In genomic region chr17:78389573-78389972, GRCm38 (mm10) we compare ENCODE assay signal across 16 mouse cellular contexts.
"Had no signal": no experiment of that assay in that cellular context is flagged by ENCODE, and none has a peak within 500 bp of the region (broad histone marks: within the 10 kb centered on the region; RNA-seq: fewer than 3 reads in every experiment).

No protein-coding gene starts in this region.

- H3K27me3 ChIP-seq: neural tube, embryonic 13.5 days; neural tube, embryonic 15.5 days; stomach, embryonic 15.5 days had no signal

- H3K9ac ChIP-seq: neural tube, embryonic 13.5 days; neural tube, embryonic 15.5 days; stomach, embryonic 15.5 days had no signal

- H3K4me1 ChIP-seq: neural tube, embryonic 13.5 days; neural tube, embryonic 15.5 days; stomach, embryonic 15.5 days had no signal

- H3K4me2 ChIP-seq: neural tube, embryonic 13.5 days; neural tube, embryonic 15.5 days; stomach, embryonic 15.5 days had no signal

- H3K9me3 ChIP-seq: neural tube, embryonic 13.5 days; neural tube, embryonic 15.5 days; stomach, embryonic 15.5 days had no signal

- H3K36me3 ChIP-seq: neural tube, embryonic 13.5 days; neural tube, embryonic 15.5 days; stomach, embryonic 15.5 days had no signal

- DNase-seq: retina, postnatal 1 day; right cerebral cortex, adult 18-20 months; right cerebral cortex, postnatal 14 days; right cerebral cortex, postnatal 25 days; right cerebral cortex, postnatal 4 days; spleen, adult 18-20 months; thymus, adult 18-20 months; thymus, adult 2 months; thymus, postnatal 14 days; thymus, postnatal 25 days; thymus, postnatal 36 days; thymus, postnatal 4 days had no signal

- H3K4me3 ChIP-seq: neural tube, embryonic 13.5 days; neural tube, embryonic 15.5 days; stomach, embryonic 15.5 days had no signal

- H3K27ac ChIP-seq: neural tube, embryonic 13.5 days; neural tube, embryonic 15.5 days; stomach, embryonic 15.5 days; stomach, postnatal 0 days had no signal
